Mouse (Mus musculus) ES-E14 (cell line): ENCODE data around the gene Itga6.

Source experiments
- CHD2 ChIP-seq: IDR thresholded peaks from 2 replicates; pipeline ENCODE4 v1.6.1; 2014; ENCODE audit warnings: mild to moderate bottlenecking, low read depth, low read length, inconsistent platforms
- HCFC1 ChIP-seq: IDR thresholded peaks from 2 replicates; pipeline ENCODE4 v1.6.1; 2012; ENCODE audit warnings: low read length, inconsistent platforms, borderline replicate concordance; ENCODE audit not compliant: insufficient read depth
- MAFK ChIP-seq: IDR thresholded peaks from 2 replicates; pipeline ENCODE4 v1.6.1; 2014; ENCODE audit warnings: mild to moderate bottlenecking, low read depth, low read length, inconsistent platforms; ENCODE audit not compliant: insufficient read depth
- ZC3H11A ChIP-seq: IDR thresholded peaks from 2 replicates; pipeline ENCODE4 v1.6.1; 2012; ENCODE audit warnings: low read depth, mild to moderate bottlenecking, inconsistent platforms, low read length, borderline replicate concordance
- ZNF384 ChIP-seq: IDR thresholded peaks from 2 replicates; pipeline ENCODE4 v1.6.1; 2012; ENCODE audit warnings: low read depth, low read length, inconsistent platforms

DNA sequence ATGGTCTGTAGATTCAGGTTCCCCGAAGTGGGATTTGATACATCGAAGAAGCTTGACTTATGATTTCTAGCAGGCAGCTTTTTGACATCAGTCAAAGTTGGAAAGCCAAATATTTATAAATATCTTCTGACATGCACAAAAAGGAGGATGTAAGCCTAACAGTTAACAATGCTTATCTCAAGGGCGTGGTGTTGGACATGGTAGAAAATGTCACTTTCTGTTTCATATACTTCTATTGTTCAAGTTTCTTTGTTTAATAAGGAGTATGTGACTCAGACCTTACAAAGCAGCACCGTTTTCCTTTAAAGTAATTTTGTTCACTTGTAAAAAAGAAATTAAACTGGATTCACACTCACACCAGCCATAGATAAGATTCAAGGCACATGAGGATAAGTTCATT is 26.3 kb downstream of the Itga6 start:
- TF ChIP-seq MAFK (no peak), CHD2 (no peak), ZNF384 (no peak), HCFC1 (no peak), ZC3H11A (no peak)
